Mouse (Mus musculus) hindbrain, embryonic 12.5 days (tissue): ENCODE data around the gene Gm26741. TPM values are rescaled to one million over a fixed set of nuclear protein-coding genes. Genes with fewer than 3 reads are reported as not detected.

ENCODE experiments used
- ATAC-seq: fragments of 200-750 bp; cut with Nextera tagmentation; 2 replicates; pipeline ENCODE4 v1.8.0; 2017; ENCODE audit warnings: moderate TSS enrichment; ENCODE audit not compliant: low FRiP score
- H3K27ac ChIP-seq: fragments of 300-500 bp; sonication (generic); 2 replicates; pipeline ENCODE4 v1.5.1; 2016; ENCODE audit warnings: mild to moderate bottlenecking
- H3K27me3 ChIP-seq: fragments of 300-500 bp; sonication (generic); 2 replicates; pipeline ENCODE4 v1.6.1; 2016; ENCODE audit warnings: mild to moderate bottlenecking
- H3K36me3 ChIP-seq: fragments of 300-500 bp; sonication (generic); 2 replicates; pipeline ENCODE4 v1.6.1; 2016; ENCODE audit warnings: mild to moderate bottlenecking
- H3K4me1 ChIP-seq: fragments of 300-500 bp; sonication (generic); 2 replicates; pipeline ENCODE4 v1.6.1; 2016
- H3K4me2 ChIP-seq: fragments of 300-500 bp; sonication (generic); replicated peaks from 2 replicates; pipeline ENCODE4 v1.6.1; 2016; ENCODE audit warnings: mild to moderate bottlenecking
- H3K4me3 ChIP-seq: fragments of 300-500 bp; sonication (generic); 2 replicates; pipeline ENCODE4 v1.5.1; 2016; ENCODE audit warnings: mild to moderate bottlenecking
- H3K9ac ChIP-seq: fragments of 300-500 bp; sonication (generic); 2 replicates; pipeline ENCODE4 v1.6.1; 2016; ENCODE audit warnings: mild to moderate bottlenecking, moderate library complexity
- H3K9me3 ChIP-seq: fragments of 300-500 bp; sonication (generic); replicated peaks from 2 replicates; pipeline ENCODE4 v1.6.1; 2016; ENCODE audit warnings: mild to moderate bottlenecking
- WGBS: fragments of 180-500 bp; shearing (Covaris S2); methylation state at CpG from one replicate; pipeline ENCODE4 v1.1.7; 2016; 5-methylcytosine and 5-hydroxymethylcytosine counted together
- polyA plus RNA-seq: library from polyadenylated mRNA; unstranded; fragments of >200 nt; fragmentation: Nextera tagmentation; extraction: Ambion mirVana; gene quantifications from 2 replicates; pipeline ENCODE4 v1.2.1, GENCODE M21; 2016

Gene Gm26741
- polyA plus RNA-seq, 1 experiment from 2014 or later: not detected

DNA sequence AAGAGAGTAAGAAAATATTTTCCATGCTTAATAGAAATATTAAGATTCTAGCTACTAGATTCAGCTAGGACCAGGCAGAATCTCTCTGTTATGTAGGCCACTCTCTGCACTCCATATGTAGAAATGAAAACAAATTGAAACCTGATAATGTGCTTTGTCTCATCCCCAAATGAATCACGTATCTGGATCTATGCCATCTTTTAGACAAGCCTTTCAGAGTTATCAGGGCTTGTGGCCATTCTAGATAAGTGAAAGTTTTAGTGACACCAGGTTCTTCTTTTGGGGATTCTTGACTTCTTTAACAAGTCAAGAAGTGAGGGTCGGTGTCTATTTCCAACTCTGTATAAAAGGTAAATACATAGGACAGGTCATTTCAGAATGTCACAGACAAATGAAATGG lies 40.1 kb downstream of the Gm26741 start:
- H3K36me3 ChIP-seq: no peaks in the 10 kb centered on the region
- H3K4me1 ChIP-seq: no peaks in the 10 kb centered on the region
- H3K27me3 ChIP-seq: no peaks in the 10 kb centered on the region
- WGBS: 80% methylated on average over 2 of the region's 2 CpGs
- no peak overlapping the region for H3K4me3 ChIP-seq
- no peaks in the 10 kb centered on the region for H3K9me3 ChIP-seq
- ATAC-seq: no peak
- no peak overlapping the region for H3K4me2 ChIP-seq
- no peak overlapping the region for H3K27ac ChIP-seq
- no peak overlapping the region for H3K9ac ChIP-seq

- H3K27me3 ChIP-seq: no peaks in the 10 kb centered on the region
- H3K4me3 ChIP-seq: no peak overlapping the region
- H3K9ac ChIP-seq: no peak overlapping the region
- no peaks in the 10 kb centered on the region for H3K36me3 ChIP-seq
- 70% methylated on average over 3 of the region's 3 CpGs for WGBS
- no peak for ATAC-seq
- H3K4me1 ChIP-seq: no peaks in the 10 kb centered on the region
- H3K9me3 ChIP-seq: no peaks in the 10 kb centered on the region
- H3K4me2 ChIP-seq: no peak overlapping the region
- no peak overlapping the region for H3K27ac ChIP-seq
Measured at GRCm38 (mm10) chr10:52399722-52400121, 41.2 kb downstream of the Gm26741 start.

DNA sequence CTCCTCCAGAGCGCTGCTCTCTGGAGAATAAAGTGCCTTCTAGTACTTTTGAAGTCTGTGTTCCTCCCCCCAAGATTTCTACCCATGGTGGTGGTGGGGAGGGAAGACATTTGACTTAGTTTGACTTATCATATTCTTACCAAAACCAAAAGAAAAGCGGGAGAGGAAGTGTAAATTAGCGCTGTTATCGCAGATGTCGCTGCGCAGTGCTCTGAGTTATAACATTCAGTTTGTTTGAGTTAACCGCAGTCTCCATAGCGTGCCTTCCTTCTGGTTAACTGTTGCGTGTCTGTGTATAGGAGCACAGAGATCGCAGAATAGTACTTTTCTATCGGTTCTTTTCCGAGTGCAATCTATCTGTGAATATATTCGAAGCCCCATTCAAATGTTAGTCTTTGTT lies 46.6 kb downstream of the Gm26741 start:
- 92% methylated on average over 13 of the region's 13 CpGs for WGBS
- Histone ChIP-seq H3K4me1 (no peaks in the 10 kb centered on the region), H3K4me3 (no peak overlapping the region), H3K9ac (no peak overlapping the region), H3K27me3 (no peaks in the 10 kb centered on the region), H3K9me3 (no peaks in the 10 kb centered on the region), H3K4me2 (no peak overlapping the region), H3K36me3 (no peaks in the 10 kb centered on the region), H3K27ac (no peak overlapping the region)
- no peak for ATAC-seq

- H3K27ac ChIP-seq: no peak overlapping the region
- no peak overlapping the region for H3K4me2 ChIP-seq
- no peaks in the 10 kb centered on the region for H3K36me3 ChIP-seq
- H3K9me3 ChIP-seq: no peaks in the 10 kb centered on the region
- no peak for ATAC-seq
- H3K4me3 ChIP-seq: no peak overlapping the region
- H3K27me3 ChIP-seq: no peaks in the 10 kb centered on the region
- no peaks in the 10 kb centered on the region for H3K4me1 ChIP-seq
- H3K9ac ChIP-seq: no peak overlapping the region
- WGBS: 90% methylated on average over 2 of the region's 2 CpGs
Measured at GRCm38 (mm10) chr10:52407526-52407925, 49.0 kb downstream of the Gm26741 start.

Other genes with a start within 250 kb of the Gm26741 start
- gene Ros1, start 163.5 kb upstream of the Gm26741 start, polyA plus RNA-seq: not detected in 2 replicates
- 25.9 and 27.5 TPM in 2 replicates for gene Dcbld1, start 125.1 kb upstream of the Gm26741 start, polyA plus RNA-seq
- gene Gopc, start 23.4 kb downstream of the Gm26741 start, polyA plus RNA-seq: 30.4 and 32.1 TPM in 2 replicates
- not detected in 2 replicates for gene Nepn, start 30.2 kb downstream of the Gm26741 start, polyA plus RNA-seq
- gene Nus1, start 58.8 kb downstream of the Gm26741 start, polyA plus RNA-seq: 19.2 and 20.1 TPM in 2 replicates